Mouse (Mus musculus) layer of hippocampus, adult 18-20 months (tissue): ENCODE measurements around the gene Robo1. TPM values are rescaled to one million over a fixed set of nuclear protein-coding genes. Genes with fewer than 3 reads are reported as not detected.
A peak's percentile ranks its signal among the peaks of the same experiment; 100 is the strongest.

ENCODE experiments used
- DNase-seq, 2 experiments: peaks; one replicate each; pipeline ENCODE4 v3.0.0; 2022; ENCODE audit warnings: low spot score in 2 of 2
- total RNA-seq, 2 experiments: library from RNA; stranded (reverse); gene quantifications; 2 replicates each; pipeline ENCODE4 v1.2.3; 2021

Robo1 gene
- total RNA-seq, 2 experiments from 2014 or later = 49.5 to 52.3 TPM

DNA sequence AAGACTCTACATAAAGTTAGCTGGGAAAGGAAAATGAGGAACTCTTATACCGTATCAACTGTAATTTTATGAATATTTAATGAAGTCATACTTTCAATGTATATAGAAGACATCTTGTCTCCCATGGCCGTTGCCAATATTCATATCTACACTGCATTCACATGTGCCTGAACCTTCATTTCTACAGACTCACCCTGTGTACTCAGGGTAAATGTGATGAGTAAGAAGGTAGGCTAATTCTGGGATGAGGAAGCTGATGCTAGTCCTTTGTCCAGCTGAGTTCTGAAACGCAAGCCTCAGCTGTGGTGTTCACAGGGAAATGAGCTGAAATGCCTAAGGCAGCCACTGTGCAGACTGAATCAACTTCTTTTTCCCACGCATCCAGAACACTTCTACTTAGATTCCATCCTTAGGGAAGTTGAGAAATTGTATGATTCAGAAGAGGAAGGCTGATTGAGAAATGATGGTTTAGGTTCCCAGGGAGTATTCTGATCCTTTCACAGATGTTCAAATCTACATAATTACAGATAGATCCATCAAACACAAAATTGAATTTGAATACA lies 606.0 kb downstream of the Robo1 start:
- no peak for DNase-seq

DNA sequence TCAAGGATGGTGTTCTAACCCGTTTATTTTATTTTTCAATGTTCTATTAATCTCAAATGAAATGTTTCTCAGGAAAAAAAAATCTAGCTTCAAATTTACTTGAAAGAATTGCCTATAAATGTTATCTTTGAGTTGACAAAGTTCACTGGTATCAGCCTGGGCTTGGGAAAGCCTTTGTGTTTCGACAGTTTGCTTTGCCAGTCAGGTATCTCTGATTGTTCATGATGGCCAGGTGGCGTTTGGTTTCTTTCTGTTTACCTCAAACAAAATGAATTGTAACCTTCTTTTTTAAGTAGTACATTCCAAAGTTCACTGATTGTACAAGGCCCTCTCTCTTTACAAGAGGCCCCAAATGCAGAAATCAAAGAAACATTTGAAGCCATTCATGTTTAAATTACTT lies 611.9 kb downstream of the Robo1 start:
- no peak for DNase-seq

DNA sequence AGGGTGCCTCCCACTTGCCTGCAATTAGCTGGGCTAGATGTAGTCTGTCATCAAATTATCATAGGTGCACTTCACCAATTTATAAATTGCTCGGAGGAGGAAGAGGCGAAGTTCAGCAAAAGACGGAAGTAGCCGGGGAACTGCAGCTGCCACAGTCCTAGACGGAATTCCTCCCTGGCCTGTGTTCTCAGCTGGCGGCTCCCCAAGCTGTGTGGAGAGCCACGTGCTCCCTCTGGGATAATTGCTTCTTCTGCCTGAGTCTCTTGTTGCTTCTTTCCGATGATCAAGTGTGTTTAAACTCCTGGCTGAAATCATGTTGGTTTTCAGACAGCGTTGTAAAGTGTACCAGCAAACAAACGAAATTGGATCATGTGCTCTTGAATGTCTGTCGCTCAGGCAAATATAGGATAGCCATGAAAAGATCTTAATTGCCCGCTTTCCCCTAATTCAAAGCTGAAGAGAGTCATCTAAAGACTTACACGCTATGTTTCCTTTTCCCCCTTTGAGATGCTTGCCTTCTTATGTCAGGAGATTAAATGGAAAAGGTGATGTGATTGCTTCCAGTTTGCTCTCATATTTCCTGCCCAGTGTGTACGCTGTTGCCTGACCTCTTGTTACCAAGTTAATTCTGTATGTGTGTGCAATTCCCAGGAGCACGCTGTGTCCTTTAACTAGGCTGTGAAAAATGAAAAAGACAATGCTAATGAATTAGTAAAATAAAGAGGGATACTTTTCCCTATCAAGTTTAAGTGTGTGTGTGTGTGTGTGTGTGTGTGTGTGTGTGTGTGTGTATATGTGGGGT lies 616.5 kb downstream of the Robo1 start:
- DNase-seq = peak; percentile 36 to 71

DNA sequence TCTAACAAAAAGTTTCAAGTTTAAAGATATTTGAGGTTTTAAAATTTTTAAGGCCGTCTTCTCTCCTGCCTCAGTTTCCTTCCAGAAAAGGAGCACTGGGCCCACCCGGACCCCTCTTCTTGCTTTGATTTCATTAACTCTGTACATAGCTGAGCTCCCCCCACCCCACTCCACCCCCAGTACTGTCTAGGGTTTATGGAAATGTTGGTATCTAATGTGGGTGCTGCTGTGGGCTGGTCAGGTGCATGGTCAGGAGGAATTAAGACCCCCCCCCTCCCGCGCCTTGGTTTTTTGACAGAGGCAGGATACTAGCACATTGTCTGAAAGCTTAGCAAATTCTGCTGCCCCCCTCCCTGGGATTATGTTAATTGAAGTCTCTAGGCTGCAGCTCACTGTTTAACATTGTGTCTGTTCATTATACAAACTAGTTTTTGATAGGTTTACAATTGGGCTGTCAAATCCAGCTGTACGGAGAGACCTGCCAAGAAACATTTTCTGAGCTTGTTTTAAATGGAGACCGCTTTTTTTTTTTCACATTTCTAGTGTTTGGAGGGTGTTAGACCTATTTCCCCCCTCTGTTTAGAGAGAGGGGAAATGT lies 620.5 kb downstream of the Robo1 start:
- DNase-seq = no peak

DNA sequence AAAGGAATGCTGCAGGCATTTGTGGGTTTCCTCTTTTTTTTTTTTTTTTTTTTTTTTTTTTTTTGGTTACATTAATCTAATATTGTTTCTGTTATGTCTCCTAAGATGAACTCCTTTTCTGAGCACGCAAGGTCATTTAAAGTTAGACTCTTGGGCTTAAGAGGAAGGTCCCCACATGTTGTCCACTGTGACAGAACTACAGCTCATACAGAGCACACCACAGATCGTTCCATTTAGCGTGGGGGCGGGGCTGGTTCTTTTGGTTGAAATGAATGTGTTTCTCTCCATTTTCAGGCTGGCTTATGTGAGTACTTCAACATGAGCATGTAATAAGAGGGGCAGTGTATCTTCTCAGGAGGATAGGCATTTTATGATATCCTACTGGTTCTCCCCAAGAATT lies 622.8 kb downstream of the Robo1 start:
- no peak for DNase-seq

DNA sequence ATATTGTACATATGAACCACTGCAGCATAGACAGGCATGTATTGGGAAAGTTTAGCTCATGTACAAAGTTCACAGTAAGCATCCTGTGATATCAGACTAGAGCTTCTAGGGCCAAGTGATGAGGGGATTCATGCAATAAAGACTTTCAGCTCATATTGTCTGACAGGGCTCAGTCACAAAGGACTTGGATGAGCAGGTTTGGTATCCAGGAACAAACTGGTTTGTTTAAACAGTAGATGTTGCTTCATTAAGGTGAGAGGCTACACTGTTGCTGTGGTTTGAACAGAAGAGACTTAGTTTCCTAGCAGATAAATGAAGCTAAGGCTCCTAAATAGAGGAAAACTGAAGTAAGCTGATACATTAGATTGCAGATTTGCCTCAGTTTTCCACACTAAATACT lies 626.8 kb downstream of the Robo1 start:
- no peak for DNase-seq

DNA sequence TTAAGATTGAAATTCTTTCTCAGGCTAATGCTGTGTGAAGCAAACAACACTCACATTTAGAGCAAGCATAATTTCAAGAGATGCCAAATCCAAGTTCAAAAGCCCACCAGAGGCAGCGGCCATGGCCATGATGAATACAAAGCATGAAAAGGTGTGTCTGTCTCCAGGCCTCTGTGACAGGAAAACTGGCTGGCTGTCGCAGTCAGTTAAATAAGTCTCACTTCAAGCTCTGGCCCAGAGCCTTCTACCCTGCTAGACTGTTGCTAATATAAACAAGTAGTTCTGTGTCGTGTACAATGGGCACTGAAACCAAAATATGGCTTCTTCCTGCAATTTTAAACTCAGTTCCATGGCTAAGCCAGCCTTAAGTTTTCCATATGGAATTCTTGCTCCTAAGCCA lies 629.1 kb downstream of the Robo1 start:
- no peak for DNase-seq

DNA sequence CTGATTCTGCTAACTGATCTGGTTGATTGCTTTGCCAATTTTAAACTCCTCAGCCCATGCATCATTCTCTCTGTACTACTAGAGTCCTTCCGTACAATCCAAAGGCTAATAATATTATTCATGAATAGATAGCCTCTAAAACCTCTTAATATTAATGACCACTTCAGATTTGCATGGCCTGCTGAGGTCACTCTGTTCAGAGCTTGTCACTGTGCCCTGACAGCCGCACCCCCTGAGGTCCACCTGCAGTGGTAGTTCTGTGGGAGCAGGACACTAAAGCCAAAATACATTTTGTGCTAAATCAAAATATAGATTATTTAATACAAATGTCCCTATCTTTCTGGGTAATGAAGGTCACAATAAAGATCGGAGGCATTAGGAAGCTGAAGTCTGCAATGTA lies 631.8 kb downstream of the Robo1 start:
- DNase-seq = no peak

DNA sequence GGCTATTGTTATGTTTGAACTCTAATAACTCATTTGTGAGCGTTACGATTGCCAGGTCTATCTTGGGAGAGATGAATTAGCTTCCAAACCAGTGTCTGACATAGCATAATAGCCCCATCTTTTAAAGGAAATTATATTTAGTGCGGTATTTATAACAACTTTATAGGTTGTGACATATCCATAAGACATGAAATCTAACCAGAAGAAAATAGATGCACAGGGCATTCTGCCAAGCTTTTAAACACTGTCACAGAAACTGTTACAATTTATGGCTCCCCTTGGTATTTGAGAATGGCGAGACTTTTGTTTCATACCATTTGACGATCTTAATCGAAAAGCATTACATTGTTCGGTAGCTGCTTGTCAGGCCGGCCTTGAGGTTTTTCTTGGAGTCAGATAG lies 632.7 kb downstream of the Robo1 start:
- no peak for DNase-seq

DNA sequence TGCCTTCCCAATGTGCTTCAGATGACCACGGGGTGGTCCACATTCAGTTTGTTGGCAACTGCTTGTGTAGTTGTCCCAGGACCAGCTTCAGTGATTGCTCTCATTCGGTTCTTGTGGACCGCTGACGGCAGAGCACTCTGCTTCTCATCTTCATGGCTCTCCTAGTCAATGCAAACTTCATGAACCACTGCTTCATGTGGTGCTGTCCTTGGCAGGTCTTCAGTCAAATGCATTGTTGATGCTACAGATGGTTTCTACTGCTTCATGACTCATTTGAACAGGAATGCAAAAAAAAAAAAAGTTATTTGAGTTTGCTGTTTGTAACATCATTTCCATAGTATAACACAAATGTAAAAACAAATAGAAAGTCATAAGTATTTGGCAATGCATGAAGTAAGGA lies 636.3 kb downstream of the Robo1 start:
- DNase-seq = no peak

DNA sequence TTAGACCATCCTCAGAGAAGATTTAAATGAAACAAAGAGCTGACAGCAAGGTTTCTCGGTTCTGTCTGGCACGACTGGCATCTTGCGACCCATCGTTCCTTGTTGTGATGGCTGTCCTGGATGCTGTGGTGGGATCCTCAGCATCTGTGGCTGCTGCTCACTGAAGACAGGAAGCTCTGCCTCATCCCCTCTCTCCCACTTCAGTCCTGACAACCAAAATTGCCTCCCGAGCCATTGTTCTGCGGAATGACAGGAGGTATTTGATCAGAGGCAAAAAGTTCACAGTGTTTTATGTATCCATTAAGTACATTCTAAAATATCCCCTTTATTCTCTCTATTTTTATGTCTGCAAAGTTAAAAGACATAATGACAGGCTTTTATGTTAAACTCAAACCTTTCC lies 643.9 kb downstream of the Robo1 start:
- no peak for DNase-seq

DNA sequence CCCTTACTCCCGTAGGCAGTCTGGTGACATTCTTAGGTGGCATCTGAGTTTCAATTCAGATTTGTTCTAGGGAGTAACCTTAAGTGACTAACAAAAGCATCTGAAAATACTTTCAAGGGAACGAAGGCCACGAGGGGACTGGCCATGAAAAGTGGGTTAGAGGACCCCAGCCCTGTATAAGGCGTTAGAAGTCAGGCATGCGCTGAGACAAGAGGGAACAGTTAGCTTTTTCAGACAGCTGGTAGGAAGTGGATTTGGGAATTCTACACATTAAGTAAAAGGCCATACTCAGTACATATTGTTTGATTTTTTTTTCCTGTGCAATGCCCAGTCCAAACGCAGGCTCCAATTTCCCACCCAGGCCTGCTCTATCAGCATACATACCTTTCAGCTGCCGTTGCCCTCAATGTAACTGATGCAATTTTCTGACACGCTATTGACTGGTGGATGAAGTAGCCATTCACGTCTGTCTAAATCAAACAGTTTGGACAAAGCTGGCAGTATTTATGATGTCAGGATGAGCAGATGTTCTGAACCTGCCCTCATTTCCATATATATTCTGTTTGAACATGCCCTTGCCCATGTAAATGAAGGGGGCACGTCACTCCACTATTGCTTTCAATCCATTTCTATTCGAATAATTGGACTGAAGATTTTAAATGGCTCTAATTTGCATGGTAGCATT lies 651.1 kb downstream of the Robo1 start:
- DNase-seq = no peak

DNA sequence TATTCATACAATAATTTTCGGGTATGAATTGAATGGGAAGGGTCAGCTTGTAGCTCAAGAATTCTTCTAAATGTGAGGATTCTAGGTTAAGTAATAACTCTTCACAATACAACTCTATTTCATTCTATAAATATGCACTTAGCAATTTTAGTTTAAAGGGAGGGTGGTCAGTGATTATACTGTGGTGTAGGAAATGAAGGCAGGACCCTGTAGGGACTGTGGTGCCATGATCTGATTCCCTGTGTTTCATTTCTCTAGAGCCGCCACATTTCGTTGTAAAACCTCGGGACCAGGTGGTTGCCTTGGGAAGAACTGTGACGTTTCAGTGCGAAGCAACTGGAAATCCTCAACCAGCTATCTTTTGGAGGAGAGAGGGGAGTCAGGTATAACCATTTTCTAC lies 651.7 kb downstream of the Robo1 start:
- DNase-seq = no peak

DNA sequence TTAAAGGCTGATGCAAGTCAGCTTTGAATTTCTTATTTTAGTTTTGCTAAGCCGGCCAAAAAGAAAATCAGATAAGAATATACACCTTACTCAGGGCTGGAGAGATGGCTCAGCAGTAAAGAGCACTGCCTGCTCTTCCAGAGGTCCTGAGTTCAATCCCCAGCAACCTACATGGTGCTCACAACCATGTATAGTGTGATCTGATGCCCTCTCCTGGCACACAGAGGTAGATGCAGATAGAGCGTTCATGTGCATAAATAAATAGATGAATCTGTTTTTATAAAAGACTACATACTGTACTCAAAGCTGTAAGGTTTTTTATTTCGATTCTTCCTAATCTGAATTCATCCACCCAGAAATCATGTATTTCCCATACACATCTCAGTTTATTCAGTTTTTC lies 655.7 kb downstream of the Robo1 start:
- no peak for DNase-seq

DNA sequence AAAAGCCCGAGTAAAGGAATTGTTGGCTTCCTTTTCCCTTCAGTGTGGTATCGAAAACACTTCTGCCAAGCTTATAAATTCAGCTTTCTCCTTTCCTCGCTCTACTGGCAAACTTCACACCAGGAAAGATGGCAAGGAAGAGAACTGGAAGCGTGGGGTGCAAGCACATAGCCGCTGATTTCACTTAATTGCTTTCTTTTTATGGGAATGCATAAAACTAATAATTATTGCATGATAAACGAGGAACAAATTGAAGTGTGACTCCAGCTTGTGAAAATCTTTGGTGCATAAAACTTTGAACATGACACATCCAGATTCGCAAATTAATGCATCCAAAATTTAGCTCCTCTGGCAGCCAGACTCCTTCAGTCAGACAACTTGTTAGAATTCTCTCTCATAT lies 659.4 kb downstream of the Robo1 start:
- peak in 1 of 2 experiments; percentile 11 for DNase-seq

DNA sequence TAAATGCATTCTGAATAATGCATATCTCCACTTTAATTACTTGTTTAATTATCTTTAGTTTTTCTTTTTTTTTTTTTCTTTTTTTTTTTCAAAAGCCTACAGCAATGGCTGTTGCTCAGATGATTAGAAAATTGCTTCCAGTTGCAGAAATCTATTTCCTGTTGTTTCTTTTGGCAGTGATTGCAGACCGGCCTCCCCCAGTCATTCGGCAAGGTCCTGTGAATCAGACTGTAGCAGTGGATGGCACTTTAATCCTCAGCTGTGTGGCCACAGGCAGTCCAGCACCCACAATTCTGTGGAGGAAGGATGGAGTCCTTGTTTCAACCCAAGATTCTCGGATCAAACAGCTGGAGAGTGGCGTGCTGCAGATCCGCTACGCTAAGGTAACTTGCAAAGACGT lies 661.9 kb downstream of the Robo1 start:
- DNase-seq = no peak

DNA sequence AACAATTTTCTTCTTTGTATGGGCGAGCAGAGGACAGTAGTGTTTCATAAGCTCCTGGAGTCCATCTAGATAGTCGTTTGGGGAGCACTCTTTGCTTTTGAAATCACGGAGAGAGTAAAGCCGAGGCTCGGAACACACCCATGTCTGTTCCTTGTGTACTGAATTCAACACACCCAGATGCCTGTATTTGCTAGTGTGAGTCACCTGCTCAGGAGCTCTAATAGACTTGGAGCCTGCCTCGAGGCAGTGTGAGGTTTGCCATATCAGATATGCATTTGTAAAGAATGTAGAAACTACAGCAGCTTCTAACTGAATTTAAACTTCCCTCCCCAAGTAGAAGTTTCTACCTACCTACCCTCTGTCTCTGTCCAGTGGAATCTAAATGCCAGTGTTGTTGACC lies 665.6 kb downstream of the Robo1 start:
- no peak for DNase-seq

DNA sequence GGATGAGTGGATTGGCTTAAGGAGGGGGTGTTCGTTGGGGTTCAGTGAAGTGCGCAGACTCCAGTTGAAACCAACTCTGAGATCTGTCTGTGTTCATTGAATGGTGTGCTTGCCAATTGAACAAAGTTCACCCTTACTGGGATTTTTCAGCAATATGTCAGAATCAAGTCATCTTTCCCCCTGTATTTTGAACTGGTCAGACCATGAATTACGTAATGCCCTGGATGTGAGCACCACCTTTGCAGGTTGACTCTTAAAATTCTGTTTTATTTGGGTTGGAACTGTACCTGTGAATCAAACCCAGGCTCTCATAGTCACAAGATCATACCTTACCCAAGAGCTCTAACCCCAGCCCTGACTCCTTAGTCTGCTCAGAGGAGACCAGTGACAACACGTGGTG lies 666.6 kb downstream of the Robo1 start:
- no peak for DNase-seq

DNA sequence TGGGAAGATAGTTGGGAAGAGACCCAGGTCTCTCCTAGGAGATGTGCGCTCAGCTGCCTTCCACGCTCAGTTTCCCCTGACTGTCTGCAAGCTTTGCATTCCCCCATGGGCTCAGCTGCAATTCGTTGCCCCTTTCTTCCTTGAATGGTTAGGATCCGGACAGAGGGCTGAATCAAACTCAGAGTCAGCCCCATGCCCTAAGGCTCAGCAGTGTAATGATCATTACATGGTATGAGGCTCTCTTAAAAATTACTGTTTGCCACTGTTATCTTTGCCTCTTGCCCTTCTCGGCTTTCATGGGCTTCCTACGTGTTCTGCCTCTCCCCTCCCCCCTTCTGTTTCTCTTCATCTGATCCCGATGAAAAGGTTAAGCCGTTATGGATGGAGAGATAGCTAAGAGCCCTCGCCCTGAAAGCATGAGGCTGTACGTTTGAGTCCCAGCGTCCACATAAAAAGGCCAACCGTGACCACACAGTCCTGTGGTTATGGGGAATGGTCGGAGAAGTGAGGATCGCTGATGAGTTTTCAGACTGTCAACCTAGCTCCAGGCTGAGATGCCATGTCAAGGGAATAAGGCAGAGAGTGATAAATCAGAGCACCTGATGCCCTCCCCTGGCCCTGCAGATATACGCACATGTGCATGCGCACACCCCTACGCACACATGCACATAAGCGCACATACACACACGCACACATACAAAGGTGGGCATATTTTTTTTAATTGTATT lies 668.9 kb downstream of the Robo1 start:
- no peak for DNase-seq

DNA sequence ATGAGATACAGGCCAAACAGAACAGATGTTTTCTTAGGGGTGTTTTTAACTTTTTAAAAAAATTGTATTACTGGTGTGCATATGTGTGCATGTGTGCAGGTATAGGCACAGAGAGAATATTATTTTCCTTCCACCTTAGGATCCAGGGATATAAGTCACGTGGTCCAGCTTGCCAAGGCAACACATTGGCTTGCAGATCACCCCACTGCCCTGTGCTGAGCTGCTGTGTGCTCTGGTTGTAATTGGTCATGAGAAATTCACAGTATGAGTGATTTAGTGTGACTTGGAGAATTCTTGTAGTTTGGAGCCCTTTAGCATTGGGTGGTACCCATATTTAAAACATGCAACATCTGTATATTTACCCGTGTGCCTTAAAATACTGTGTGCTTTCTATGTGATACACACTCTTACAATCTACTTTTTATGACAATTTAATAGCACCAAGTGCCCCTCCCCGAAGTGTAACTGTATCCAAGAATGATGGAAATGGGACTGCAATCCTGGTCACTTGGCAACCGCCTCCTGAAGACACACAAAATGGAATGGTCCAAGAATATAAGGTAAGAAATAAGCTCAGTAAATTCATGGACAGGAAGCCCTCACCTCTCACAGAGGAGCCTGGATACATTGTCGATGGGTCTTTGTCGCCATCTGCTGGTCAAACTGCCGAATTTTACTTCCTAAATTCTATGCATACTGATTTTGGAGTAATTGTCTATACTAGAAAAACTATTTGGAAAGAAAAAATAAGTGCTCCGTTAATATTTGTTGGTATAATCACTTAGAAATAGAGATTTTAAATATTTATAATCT lies 671.5 kb downstream of the Robo1 start:
- DNase-seq = peak; percentile 35 to 82
